Mouse (Mus musculus) brain, embryonic 14.5 days (tissue): ENCODE measurements around the gene Siva1. TPM values are rescaled to one million over a fixed set of nuclear protein-coding genes. Genes with fewer than 3 reads are reported as not detected.

ENCODE experiments used
- DNase-seq: peaks from one replicate; pipeline ENCODE4 v3.0.0-alpha.2; 2011; ENCODE audit warnings: low read depth
- CTCF ChIP-seq: fragments of 200-500 bp; IDR thresholded peaks from 2 replicates; pipeline ENCODE4 v1.5.1; 2012; ENCODE audit warnings: inconsistent platforms, mild to moderate bottlenecking, moderate library complexity, borderline replicate concordance; ENCODE audit not compliant: insufficient read depth, insufficient read length; ENCODE audit errors: extremely low read depth
- POLR2A ChIP-seq: fragments of 200-500 bp; IDR thresholded peaks from 2 replicates; pipeline ENCODE4 v1.6.1; 2012; ENCODE audit warnings: mild to moderate bottlenecking, inconsistent platforms, borderline replicate concordance; ENCODE audit not compliant: poor library complexity, insufficient read depth, insufficient read length, severe bottlenecking; ENCODE audit errors: extremely low read depth
- polyA plus RNA-seq: library from polyadenylated mRNA; depleted of rRNA; stranded (reverse); fragments of >200 nt; gene quantifications from 2 replicates; pipeline ENCODE4 v1.2.3, GENCODE M21; 2012

The Siva1 gene
- polyA plus RNA-seq, 1 experiment: 57.4 TPM

DNA sequence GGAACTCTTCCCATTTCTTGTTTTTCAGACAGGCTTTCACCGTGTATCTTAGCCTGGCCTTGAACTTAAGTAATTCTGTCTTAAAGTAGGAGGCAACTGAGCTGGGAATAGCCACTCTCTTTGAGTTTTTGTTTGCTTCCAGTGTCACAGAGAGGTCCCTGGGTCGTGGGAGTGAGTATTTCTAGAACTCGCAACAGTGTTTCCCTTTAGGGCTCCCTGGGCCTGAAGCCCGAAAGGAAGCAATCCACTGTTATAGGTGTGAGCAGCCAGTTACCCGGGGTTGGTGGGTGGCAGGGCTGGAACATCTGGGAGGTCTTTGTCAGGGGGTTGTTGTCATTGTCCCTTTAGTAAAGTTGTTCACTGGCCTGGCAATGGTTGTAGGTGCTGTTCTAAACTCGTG is 1.7 kb downstream of the Siva1 start:
- no peak for TF ChIP-seq CTCF
- no peak for DNase-seq

DNA sequence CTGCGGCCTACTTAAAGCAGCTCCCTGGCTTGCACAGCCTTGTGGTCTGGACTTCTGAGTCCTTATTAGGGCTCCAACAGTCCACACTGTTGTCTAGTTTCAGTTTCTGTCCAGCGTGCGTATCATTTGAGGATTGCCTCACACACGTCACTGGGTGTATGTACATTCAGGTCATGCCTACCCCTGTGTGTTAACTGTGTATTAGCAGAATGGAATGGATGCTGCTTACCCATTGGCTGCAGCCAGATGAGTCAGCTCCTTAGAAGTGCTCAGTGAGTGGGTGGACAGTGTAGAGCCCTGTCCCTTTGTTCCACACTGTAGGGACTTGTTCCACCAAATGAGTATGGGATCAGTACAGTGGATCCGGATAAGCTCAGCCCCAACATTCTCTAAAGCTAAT is 3.6 kb downstream of the Siva1 start:
- no peak for TF ChIP-seq CTCF
- no peak for TF ChIP-seq POLR2A
- no peak for DNase-seq

DNA sequence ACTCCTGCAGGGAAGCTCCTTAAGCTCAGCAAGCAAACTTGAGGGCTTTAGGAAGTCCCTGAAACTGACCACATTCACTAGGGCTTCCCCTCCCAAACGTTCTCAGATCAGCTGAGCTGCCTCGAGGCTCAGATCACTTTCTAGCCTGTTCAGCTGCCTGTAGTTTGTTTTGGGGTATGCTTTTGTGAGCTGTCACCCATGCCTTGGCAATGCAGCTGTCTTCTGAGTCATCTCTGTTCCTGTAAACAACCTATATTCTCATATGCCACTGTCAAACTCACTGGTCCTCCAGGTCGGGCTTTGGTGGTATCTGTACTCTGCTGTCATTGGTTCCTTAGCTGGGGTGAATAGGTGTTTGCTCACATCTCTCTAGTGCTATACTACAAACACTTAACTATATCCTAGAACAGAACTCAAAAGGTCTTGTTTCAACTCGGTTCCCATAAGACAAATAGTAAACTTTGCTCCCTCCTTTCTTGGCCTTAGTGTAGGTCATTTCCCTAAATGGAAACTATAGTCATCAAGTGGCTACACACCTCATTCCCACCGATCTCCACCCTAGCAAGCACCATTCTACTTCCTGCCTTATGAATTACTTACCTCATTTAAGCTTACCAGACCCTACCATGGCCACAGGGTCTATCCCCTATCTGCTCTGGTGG is 7.4 kb downstream of the Siva1 start:
- DNase-seq: no peak
- TF ChIP-seq CTCF (no peak), POLR2A (no peak)

DNA sequence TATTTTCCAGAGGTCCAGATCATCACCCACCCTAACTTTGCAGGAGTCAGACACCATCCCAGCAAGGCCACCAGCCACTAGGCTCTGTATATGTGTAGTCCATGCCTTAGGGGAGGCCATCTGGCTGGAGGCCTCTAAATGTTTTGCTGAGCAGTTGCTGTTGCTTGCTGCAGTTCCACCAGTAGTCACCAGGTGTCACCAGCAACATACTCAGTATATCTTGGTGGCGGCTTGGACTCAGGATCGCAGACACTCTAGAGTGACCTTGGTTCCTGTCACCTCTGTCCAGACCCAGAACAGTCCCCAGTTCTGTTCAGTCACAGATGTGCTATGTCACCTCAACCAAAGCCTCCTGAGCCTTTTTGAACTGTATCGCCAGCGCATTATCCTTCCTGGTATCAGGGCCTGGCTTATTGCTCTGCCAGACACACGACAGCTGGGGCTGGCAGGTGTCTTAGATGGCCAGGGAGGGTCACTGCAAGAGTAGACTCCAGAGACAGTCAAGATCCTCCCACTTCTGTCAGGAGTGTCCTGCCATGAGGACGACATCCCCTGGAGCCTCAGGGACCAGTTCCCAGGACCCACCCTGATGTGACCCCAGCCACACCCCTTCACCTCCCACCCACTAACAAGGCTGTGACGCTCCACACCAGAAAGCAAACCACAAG is 8.8 kb downstream of the Siva1 start:
- peak; percentile 89 for DNase-seq
- TF ChIP-seq CTCF (peak; percentile 89), POLR2A (no peak)

DNA sequence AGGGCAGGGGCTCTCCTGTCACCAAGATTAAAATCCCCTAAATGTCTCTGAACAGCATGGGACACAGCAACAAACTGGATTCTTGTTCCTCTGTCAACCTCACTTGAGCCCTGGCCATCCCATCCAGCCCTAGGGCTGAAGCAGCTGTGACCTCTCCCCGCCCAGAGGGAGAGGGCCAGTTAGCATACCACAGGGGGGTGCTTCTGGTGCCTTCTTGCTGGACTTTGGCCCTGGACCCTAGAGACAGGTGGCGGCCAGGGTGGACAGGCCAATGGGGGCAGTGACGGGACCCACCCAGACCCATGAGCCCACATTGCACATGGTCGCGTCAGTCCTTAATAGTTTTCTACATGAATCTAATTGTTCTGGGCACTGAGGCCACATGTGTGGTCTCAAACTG is 9.6 kb downstream of the Siva1 start:
- no peak for DNase-seq
- no peak for TF ChIP-seq POLR2A
- TF ChIP-seq CTCF: no peak

DNA sequence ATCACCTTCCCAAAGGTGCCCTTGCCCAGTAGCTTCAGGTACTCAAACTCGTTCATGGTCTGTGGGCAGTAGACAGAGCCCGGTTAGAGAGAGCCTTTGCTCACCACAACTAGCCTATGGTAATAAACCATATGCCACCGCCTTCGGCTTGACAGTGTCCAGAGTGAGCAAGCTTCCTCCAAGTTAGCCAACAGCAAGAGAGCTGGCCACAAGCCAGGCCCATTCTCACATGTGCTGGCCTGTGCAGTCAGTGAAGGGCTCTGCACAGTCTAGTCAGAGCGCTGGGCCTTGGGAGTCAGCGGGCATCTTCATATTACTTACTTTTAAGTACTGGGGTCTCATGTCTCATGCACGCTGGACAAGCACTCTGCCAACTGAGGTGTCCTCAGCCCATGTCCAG is 14.1 kb downstream of the Siva1 start:
- DNase-seq: peak; percentile 40
- no peak for TF ChIP-seq POLR2A
- no peak for TF ChIP-seq CTCF

DNA sequence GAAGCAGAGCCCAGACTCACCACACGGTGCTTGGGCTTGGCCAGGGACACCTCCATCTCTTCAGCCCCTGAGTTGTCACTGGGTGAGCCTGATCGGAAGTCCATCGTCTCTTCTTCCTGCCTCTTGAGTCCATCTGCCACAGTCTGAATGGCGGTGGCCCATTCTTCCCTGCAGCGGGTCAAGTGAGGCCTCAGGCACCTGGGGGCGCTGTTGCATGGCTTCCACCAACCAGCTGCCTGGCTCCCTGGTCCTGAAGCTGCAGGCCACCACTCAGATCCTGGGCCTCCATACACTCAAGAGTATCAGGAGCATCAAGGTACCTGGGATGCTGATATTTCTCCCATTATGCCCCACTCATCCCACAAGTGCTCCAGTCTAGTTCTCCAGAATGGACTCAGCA is 14.6 kb downstream of the Siva1 start:
- DNase-seq: peak; percentile 38
- TF ChIP-seq POLR2A: no peak
- TF ChIP-seq CTCF: peak; percentile 37; the same call in 1 of the 2 replicates

DNA sequence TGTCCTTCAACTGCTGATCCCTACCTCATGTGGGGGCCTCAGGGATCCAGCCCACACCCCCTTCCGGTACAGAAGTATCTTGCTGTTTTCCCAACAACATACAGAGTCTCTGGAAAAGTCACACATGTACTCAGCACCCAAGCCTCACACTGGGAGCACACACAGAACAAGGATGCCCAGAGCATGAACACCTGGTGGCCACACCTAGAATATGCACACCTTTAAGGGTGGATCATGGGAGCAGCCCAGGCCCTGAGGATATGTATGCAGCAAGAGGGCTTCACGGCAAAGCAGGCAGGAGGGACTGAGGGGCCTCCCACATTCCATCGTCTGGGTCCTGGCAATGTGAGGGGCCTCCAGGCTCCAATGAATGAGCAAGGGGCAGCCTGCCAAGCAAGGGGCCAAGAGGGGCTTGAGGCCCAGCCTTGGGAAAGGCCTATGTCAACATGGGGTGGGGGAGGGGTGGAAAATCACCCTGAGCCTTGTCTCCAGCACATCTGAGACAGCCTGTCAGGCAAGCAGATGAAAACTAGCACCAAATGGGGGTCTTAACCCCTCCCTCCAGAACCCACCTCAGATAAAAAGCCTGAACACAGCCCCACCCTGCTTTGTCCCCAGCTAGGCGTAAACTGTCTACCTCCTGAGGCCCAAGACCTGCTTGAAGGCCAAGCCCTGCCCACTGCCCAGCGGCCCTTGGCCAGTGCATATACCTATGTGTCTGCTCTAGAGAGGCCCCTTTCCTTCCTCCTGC is 16.3 kb downstream of the Siva1 start:
- peak; percentile 96 for DNase-seq
- TF ChIP-seq CTCF (no peak), POLR2A (no peak)

DNA sequence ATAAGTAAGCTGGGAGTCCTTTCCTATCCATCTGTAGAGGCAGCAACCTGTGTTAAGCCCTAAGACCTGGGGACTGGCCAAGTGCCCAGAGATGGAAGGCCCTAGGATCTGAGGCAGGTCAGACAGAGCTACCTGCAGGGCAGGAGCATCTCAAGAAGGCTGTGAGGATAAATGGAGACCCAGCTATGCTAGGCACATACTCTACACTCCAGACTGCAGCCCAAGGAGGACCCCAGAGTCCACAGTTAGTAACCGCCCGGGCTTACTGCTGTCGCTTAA is 16.8 kb downstream of the Siva1 start:
- TF ChIP-seq CTCF: no peak
- no peak for DNase-seq

DNA sequence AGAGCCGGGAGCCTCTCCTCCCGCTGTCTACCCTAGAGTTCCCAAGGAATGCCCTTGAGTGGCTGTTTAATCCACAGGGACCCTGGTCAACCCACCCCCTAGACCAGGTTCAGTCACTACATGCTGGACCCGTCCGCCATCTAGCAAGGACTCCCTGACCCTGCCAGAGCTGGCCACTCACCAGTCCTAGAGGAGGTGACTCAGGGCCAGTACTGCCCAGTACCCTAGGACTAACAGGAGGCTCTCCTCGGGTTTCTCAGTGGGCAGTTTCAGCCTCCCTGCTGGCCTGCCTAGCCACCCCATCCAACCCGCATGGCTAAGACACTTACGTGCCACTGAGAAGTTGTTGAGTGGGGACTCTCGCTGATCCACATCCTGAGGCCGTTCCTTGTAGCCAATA is 17.4 kb downstream of the Siva1 start:
- TF ChIP-seq POLR2A (no peak), CTCF (no peak)
- DNase-seq: no peak

DNA sequence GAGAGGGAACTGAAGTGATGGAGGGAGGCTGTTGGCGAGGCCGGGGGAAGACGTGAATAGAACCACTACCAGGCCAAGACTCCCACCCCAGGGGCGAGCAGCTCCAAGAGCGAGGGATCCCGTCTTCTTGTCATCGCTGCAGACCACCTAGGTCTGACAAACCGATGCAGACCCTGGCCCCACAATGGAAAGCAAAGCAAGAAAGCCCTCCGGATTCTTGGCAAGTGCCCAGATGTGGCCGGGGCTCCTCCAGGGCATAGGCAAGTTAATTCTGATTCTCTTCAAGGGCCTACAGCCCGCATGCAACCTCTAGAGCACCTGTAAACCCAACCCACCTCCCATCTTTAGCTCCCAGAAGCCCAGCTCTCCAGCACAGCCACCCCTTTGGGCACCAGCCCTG is 18.8 kb downstream of the Siva1 start:
- DNase-seq: peak; percentile 47
- TF ChIP-seq CTCF: no peak
- TF ChIP-seq POLR2A: no peak

DNA sequence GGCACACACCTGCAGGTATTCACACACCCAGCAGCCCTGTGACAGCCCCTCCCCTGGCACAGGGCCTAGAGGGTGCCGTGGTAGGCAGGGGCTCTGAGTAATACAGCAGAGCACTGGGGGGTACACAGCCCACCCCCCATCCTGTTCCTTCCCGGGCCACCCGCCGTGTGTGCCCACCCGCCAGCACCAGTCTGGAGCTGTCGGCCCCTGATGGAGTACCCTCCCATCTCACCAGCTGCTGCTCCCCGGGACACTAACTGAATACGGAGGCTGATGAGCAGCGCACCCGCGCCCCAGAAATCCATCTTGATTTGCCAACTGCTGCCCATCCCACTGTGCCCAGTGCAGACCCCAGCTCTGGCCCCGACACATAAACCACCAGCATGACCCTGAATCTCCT is 19.2 kb downstream of the Siva1 start:
- peak; percentile 72 for DNase-seq
- TF ChIP-seq CTCF (no peak), POLR2A (no peak)

DNA sequence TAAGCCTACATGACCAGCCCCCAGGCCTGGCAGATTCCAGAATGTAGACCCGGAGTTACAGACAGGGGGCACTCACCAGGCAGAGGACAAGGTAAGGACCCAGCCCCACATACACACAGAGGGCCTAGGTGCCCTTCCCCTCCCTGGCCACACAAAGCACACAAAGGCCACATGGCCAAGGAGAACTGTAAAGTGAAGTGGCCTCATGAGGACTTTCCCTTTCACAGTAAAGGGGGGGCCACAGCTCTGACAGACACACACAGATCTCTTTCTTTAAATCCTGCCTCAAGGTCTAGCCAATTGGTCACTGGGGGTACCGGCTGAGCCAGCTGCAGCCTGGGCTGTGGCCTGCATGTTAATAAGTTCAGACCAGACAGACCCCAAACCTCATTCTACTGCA is 19.6 kb downstream of the Siva1 start:
- TF ChIP-seq POLR2A (no peak), CTCF (peak; percentile 19; the same call in 1 of the 2 replicates)
- DNase-seq: peak; percentile 91
